Mouse (Mus musculus): ENCODE results near the gene Btnl10.

DNA sequence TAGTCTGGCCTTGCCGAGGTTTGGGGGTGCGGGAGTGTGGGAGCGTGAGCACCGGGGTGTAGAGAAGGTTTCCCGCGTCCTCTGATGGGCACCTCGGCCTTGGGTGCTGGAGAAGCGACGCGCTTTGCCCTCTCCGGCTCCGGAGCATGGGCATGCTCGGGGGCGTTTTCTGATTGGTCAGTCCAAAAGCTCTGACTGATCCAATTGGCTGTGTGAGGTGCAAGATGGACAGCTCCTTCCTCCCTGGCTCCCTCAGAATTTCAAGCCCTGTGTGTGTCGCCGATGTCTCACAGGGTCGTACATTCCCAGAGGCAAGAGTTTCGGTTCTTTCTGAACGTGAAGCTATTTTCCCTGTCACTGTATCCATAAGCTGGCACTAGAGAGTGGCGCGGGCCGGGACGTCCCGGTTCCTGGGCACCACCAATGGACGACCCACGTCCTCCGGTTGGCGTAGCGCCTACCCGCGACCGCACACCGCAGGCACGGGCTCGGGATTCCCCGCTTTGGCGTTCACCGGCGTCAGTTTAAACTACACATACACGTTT, 42.3 kb downstream of the Btnl10 start:
- TF ChIP-seq HCFC1 (IDR thresholded peaks at IDR 0.05; ENCODE audit: borderline replicate concordance, insufficient read depth, low read length), result no peak
- TF ChIP-seq ZC3H11A (IDR thresholded peaks at IDR 0.05; ENCODE audit: borderline replicate concordance, low read depth, low read length), result no peak
- no peak for TF ChIP-seq MAFK (IDR thresholded peaks at IDR 0.05; ENCODE audit: insufficient read depth, low read depth, low read length)
- TF ChIP-seq CHD2 (IDR thresholded peaks at IDR 0.05; ENCODE audit: low read depth, low read length), result no peak

Measured in ES-E14 (cell line).